Mouse (Mus musculus) monocyte, adult 2 months (primary cell): ENCODE measurements around the gene Eif4g3.

Source experiments
- DNase-seq, 2 experiments: peaks; one replicate each; pipeline ENCODE4 v3.0.0; 2022; ENCODE audit warnings: low spot score in 2 of 2, low read depth in 1 of 2

The Eif4g3 gene

GRCm38 (mm10) chr4:138217441-138217840 lies 224.6 kb downstream of the Eif4g3 start:
- DNase-seq, result peak; percentile 1 to 15

- DNase-seq, result no peak
These were observed 225.3 kb downstream of the Eif4g3 start for GRCm38 (mm10) chr4:138217951-138218685.

- DNase-seq, result no peak
These were observed 226.5 kb downstream of the Eif4g3 start for GRCm38 (mm10) chr4:138219331-138219730.

GRCm38 (mm10) chr4:138220761-138221160 lies 227.9 kb downstream of the Eif4g3 start:
- DNase-seq, result no peak

- DNase-seq, result no peak
These were observed 228.6 kb downstream of the Eif4g3 start for GRCm38 (mm10) chr4:138221406-138221805.

- no peak for DNase-seq
These were observed 229.6 kb downstream of the Eif4g3 start for GRCm38 (mm10) chr4:138222396-138222795.

GRCm38 (mm10) chr4:138223623-138224022 lies 230.8 kb downstream of the Eif4g3 start:
- no peak for DNase-seq

- no peak for DNase-seq
These were observed 254.2 kb downstream of the Eif4g3 start for GRCm38 (mm10) chr4:138246756-138247665.

GRCm38 (mm10) chr4:138250088-138250960 lies 257.5 kb downstream of the Eif4g3 start, which contains the start of the genes Sh2d5 and Kif17:
TSS of gene Sh2d5 (plus strand) at chr4:138250403.
TSS of gene Kif17 (plus strand) at chr4:138250435.
- no peak for DNase-seq

- no peak for DNase-seq
These were observed 259.0 kb downstream of the Eif4g3 start for GRCm38 (mm10) chr4:138251819-138252218.

GRCm38 (mm10) chr4:138252231-138252630 lies 259.4 kb downstream of the Eif4g3 start:
- no peak for DNase-seq

- DNase-seq, result no peak
These were observed 264.4 kb downstream of the Eif4g3 start for GRCm38 (mm10) chr4:138257116-138257687.
